ENCODE assay signal across 9 mouse cellular contexts in genomic region chr6:29917947-29918346, GRCm38 (mm10). TPM values are rescaled to one million over a fixed set of nuclear protein-coding genes. Genes with fewer than 3 reads are reported as not detected.
DNase-seq lines count a peak whose midpoint lies in the region; ATAC-seq and TF ChIP-seq lines count a peak whose summit lies in the region.
"Had no signal": no experiment of that assay in that cellular context is flagged by ENCODE, and none has a peak within 500 bp of the region (broad histone marks: within the 10 kb centered on the region; RNA-seq: fewer than 3 reads in every experiment).

No protein-coding gene starts in this region.

- WGBS in heart, embryonic 10.5 days, result 37% methylated on average over 4 of the region's 4 CpGs
- WGBS in embryonic facial prominence, embryonic 12.5 days, result 25% methylated on average over 4 of the region's 4 CpGs
- WGBS in intestine, embryonic 14.5 days, result 47% methylated on average over 4 of the region's 4 CpGs
- 35% methylated on average over 4 of the region's 4 CpGs for WGBS in midbrain, postnatal 0 days

- no peak overlapping the region for H3K9ac ChIP-seq in embryonic facial prominence, embryonic 12.5 days
- H3K9ac ChIP-seq in intestine, embryonic 14.5 days (ENCODE audit: low read length), result no peak overlapping the region
- no peak overlapping the region for H3K9ac ChIP-seq in midbrain, postnatal 0 days (replicated peaks; ENCODE audit: low read length, poor library complexity, severe bottlenecking)

- no peaks in the 10 kb centered on the region for H3K9me3 ChIP-seq in heart, embryonic 10.5 days
- H3K9me3 ChIP-seq in embryonic facial prominence, embryonic 12.5 days, result no peaks in the 10 kb centered on the region
- H3K9me3 ChIP-seq in intestine, embryonic 14.5 days (ENCODE audit: control insufficient read depth, low read length), result no peaks in the 10 kb centered on the region
- no peaks in the 10 kb centered on the region for H3K9me3 ChIP-seq in midbrain, postnatal 0 days (ENCODE audit: low read length)
- H3K9me3 ChIP-seq: G1E had no signal

- H3K4me2 ChIP-seq in embryonic facial prominence, embryonic 12.5 days (replicated peaks), result peak overlapping the region; percentile 92
- H3K4me2 ChIP-seq in intestine, embryonic 14.5 days (ENCODE audit: low read length), result peak overlapping the region; percentile 89; the same call in 1 of the 2 replicates
- H3K4me2 ChIP-seq in midbrain, postnatal 0 days (ENCODE audit: low read depth, low read length, poor library complexity, severe bottlenecking), result peak overlapping the region; percentile 91

- no peak for ATAC-seq in embryonic facial prominence, embryonic 12.5 days (ENCODE audit: insufficient number of reproducible peaks, insufficient read depth, low FRiP score, low TSS enrichment)
- no peak for ATAC-seq in intestine, embryonic 14.5 days (replicated peaks; ENCODE audit: low FRiP score, low TSS enrichment, low read depth)
- ATAC-seq in midbrain, postnatal 0 days (ENCODE audit: low FRiP score), result no peak

- H3K4me1 ChIP-seq in heart, embryonic 10.5 days, result peaks cover 7% of the 10 kb centered on the region; the same call in 1 of the 2 replicates
- 0 out of 2 replicates have a peak, but pooled peaks cover 3% of the 10 kb centered on the region for H3K4me1 ChIP-seq in embryonic facial prominence, embryonic 12.5 days
- no peaks in the 10 kb centered on the region; the same call in 1 of the 2 replicates for H3K4me1 ChIP-seq in intestine, embryonic 14.5 days (replicated peaks; ENCODE audit: control insufficient read depth, insufficient read depth, low read length)
- H3K4me1 ChIP-seq in midbrain, postnatal 0 days (ENCODE audit: insufficient read depth, low read length), result no peaks in the 10 kb centered on the region

- TF ChIP-seq CTCF in midbrain, postnatal 0 days (IDR thresholded peaks at IDR 0.05), result no peak

- no peak overlapping the region for H3K27ac ChIP-seq in heart, embryonic 10.5 days
- H3K27ac ChIP-seq in embryonic facial prominence, embryonic 12.5 days, result no peak overlapping the region
- no peak overlapping the region for H3K27ac ChIP-seq in intestine, embryonic 14.5 days (ENCODE audit: low read depth)
- H3K27ac ChIP-seq in midbrain, postnatal 0 days (ENCODE audit: low read depth, low read length), result no peak overlapping the region

- no peak for DNase-seq in heart, embryonic 10.5 days (ENCODE audit: low spot score)
- DNase-seq in heart, postnatal 36 days, result no peak
- no peak for DNase-seq in intestine, embryonic 14.5 days (ENCODE audit: low spot score)
- DNase-seq in midbrain, postnatal 0 days (ENCODE audit: low spot score), result no peak
- no peak for DNase-seq in urinary bladder, postnatal 4 days (ENCODE audit: low spot score in 2 of 2)
- no peak for DNase-seq in adrenal gland, postnatal 25 days
- no peak for DNase-seq in right cerebral cortex, postnatal 4 days

- peaks cover 36% of the 10 kb centered on the region for H3K27me3 ChIP-seq in heart, embryonic 10.5 days (ENCODE audit: insufficient read depth, poor library complexity, severe bottlenecking)
- peaks cover 18% of the 10 kb centered on the region for H3K27me3 ChIP-seq in embryonic facial prominence, embryonic 12.5 days
- H3K27me3 ChIP-seq in intestine, embryonic 14.5 days (replicated peaks; ENCODE audit: control insufficient read depth, insufficient read depth, low read length), result peaks cover 29% of the 10 kb centered on the region
- H3K27me3 ChIP-seq in midbrain, postnatal 0 days (ENCODE audit: insufficient read depth, low read length), result peaks cover 5% of the 10 kb centered on the region

- peak overlapping the region; percentile 85 for H3K4me3 ChIP-seq in heart, embryonic 10.5 days
- no peak overlapping the region for H3K4me3 ChIP-seq in embryonic facial prominence, embryonic 12.5 days
- 0 out of 2 replicates have a peak overlapping the region, but pooled peaks have one; percentile 60 for H3K4me3 ChIP-seq in intestine, embryonic 14.5 days (ENCODE audit: low read depth, low read length)
- H3K4me3 ChIP-seq in midbrain, postnatal 0 days (ENCODE audit: low read depth, low read length), result peak overlapping the region; percentile 82

- H3K36me3 ChIP-seq in heart, embryonic 10.5 days, result peaks cover 2% of the 10 kb centered on the region; the same call in 1 of the 2 replicates
- H3K36me3 ChIP-seq in embryonic facial prominence, embryonic 12.5 days, result no peaks in the 10 kb centered on the region
- no peaks in the 10 kb centered on the region for H3K36me3 ChIP-seq in intestine, embryonic 14.5 days (ENCODE audit: control insufficient read depth, insufficient read depth, low read length)
- H3K36me3 ChIP-seq in midbrain, postnatal 0 days (ENCODE audit: insufficient read depth, low read length), result no peaks in the 10 kb centered on the region
- H3K36me3 ChIP-seq: G1E had no signal

- intact Hi-C loops in heart, postnatal 36 days (cut with DNase I), result loop anchor here (2.0 kb wide), 1 partner anchor 131 kb away; no protein-coding TSS in a partner anchor

RNA-seq across cellular contexts. Expression of gene Strip2, which starts 1.1 kb away (rescaled TPM):
- polyA plus RNA-seq in heart, embryonic 10.5 days (2016; fragmentation: Nextera tagmentation; extraction: Ambion mirVana), result 7.3 and 19.5 TPM in 2 replicates
- 10 to 100 TPM; 50.0 to 53.1 TPM for total RNA-seq in heart, postnatal 36 days (2021)
- 1.0 and 1.1 TPM in 2 replicates for polyA plus RNA-seq in embryonic facial prominence, embryonic 12.5 days (2016; fragmentation: Nextera tagmentation; extraction: Ambion mirVana)
- 0.47 and 0.64 TPM in 2 replicates for polyA plus RNA-seq in intestine, embryonic 14.5 days (2014; fragmentation: Nextera tagmentation; extraction: Ambion mirVana)
- 12.5 and 13.3 TPM in 2 replicates for total RNA-seq in midbrain, postnatal 0 days (2014; rRNA removed)
- polyA plus RNA-seq in midbrain, postnatal 0 days (2015; fragmentation: Nextera tagmentation; extraction: Ambion mirVana), result 5.2 and 5.8 TPM in 2 replicates
- total RNA-seq in adrenal gland, postnatal 25 days (2021), result 1.00 and 1.2 TPM in 2 replicates
